Mouse (Mus musculus) G1E (cell line): ENCODE results near the gene Jun.

Source experiments
- CTCF ChIP-seq: IDR thresholded peaks from 2 replicates; pipeline ENCODE4 v1.5.1; 2012; ENCODE audit warnings: low read depth, low read length, inconsistent platforms, mixed read lengths
- GATA1 ChIP-seq: IDR thresholded peaks from 2 replicates; pipeline ENCODE4 v1.6.1; 2012; ENCODE audit warnings: borderline replicate concordance, low read length, inconsistent platforms, mixed read lengths
- TAL1 ChIP-seq: conservative IDR thresholded peaks from 2 replicates; pipeline ENCODE4 v1.6.1; 2012; ENCODE audit warnings: low read depth, low read length, inconsistent platforms, mixed read lengths

GRCm38 (mm10) chr4:95048021-95048730 lies 3.8 kb downstream of the Jun start:
- TF ChIP-seq CTCF (no peak), GATA1 (no peak), TAL1 (no peak)
